Mouse (Mus musculus) E14TG2a.4 (cell line): ENCODE data around the gene Cluh.

Experiments used
- H3K27me3 ChIP-seq: 2 replicates; pipeline ENCODE4 v1.6.1; 2014; ENCODE audit warnings: low read length, control low read depth; ENCODE audit not compliant: insufficient read depth
- H3K36me3 ChIP-seq: 2 replicates; pipeline ENCODE4 v1.6.1; 2014; ENCODE audit warnings: low read length, control low read depth; ENCODE audit not compliant: insufficient read depth
- H3K4me1 ChIP-seq: replicated peaks from 2 replicates; pipeline ENCODE4 v1.6.1; 2014; ENCODE audit warnings: low read depth, low read length, control low read depth
- H3K4me3 ChIP-seq: replicated peaks from 2 replicates; pipeline ENCODE4 v1.5.1; 2014; ENCODE audit warnings: mild to moderate bottlenecking, low read length
- H3K9me3 ChIP-seq: 2 replicates; pipeline ENCODE4 v1.6.1; 2014; ENCODE audit warnings: low read length, control low read depth
- CTCF ChIP-seq: conservative IDR thresholded peaks from 2 replicates; pipeline ENCODE4 v1.5.1; 2014; ENCODE audit warnings: low read length
- NANOG ChIP-seq: IDR thresholded peaks from 2 replicates; pipeline ENCODE4 v1.6.1; 2014; ENCODE audit warnings: borderline replicate concordance, low read length, mixed read lengths
- POU5F1 ChIP-seq: IDR thresholded peaks from 2 replicates; pipeline ENCODE4 v1.6.1; 2014; ENCODE audit warnings: low read length, borderline replicate concordance

The Cluh gene

GRCm38 (mm10) chr11:74637971-74638790, 11.1 kb upstream of the Cluh start:
- H3K4me3 ChIP-seq = peak overlapping the region; percentile 88
- TF ChIP-seq POU5F1 = no peak
- no peak for TF ChIP-seq NANOG
- no peak for TF ChIP-seq CTCF
- H3K4me1 ChIP-seq = peaks cover 28% of the 10 kb centered on the region
- H3K27me3 ChIP-seq = peaks cover 55% of the 10 kb centered on the region
- H3K9me3 ChIP-seq = 0 out of 2 replicates have a peak, but pooled peaks cover 4% of the 10 kb centered on the region
- peaks cover 19% of the 10 kb centered on the region for H3K36me3 ChIP-seq

- Histone ChIP-seq H3K4me1 (peaks cover 28% of the 10 kb centered on the region), H3K4me3 (peak overlapping the region; percentile 88), H3K27me3 (peaks cover 55% of the 10 kb centered on the region), H3K9me3 (0 out of 2 replicates have a peak, but pooled peaks cover 4% of the 10 kb centered on the region), H3K36me3 (peaks cover 19% of the 10 kb centered on the region)
- no peak for TF ChIP-seq POU5F1
- TF ChIP-seq NANOG = no peak
- no peak for TF ChIP-seq CTCF
These were observed 10.4 kb upstream of the Cluh start for GRCm38 (mm10) chr11:74638791-74639411.

GRCm38 (mm10) chr11:74639628-74640027, 9.7 kb upstream of the Cluh start:
- peaks cover 19% of the 10 kb centered on the region for H3K36me3 ChIP-seq
- H3K27me3 ChIP-seq = peaks cover 55% of the 10 kb centered on the region
- TF ChIP-seq NANOG (no peak), POU5F1 (no peak), CTCF (no peak)
- no peak overlapping the region for H3K4me3 ChIP-seq
- peaks cover 28% of the 10 kb centered on the region for H3K4me1 ChIP-seq
- 0 out of 2 replicates have a peak, but pooled peaks cover 4% of the 10 kb centered on the region for H3K9me3 ChIP-seq

- Histone ChIP-seq H3K4me3 (peak overlapping the region; percentile 99; the same call in 1 of the 2 replicates), H3K4me1 (peaks cover 60% of the 10 kb centered on the region), H3K27me3 (no peaks in the 10 kb centered on the region), H3K9me3 (no peaks in the 10 kb centered on the region), H3K36me3 (peaks cover 25% of the 10 kb centered on the region)
- TF ChIP-seq CTCF (no peak), POU5F1 (no peak), NANOG (no peak)
These were observed 1.3 kb upstream of the Cluh start for GRCm38 (mm10) chr11:74647966-74648365.

- Histone ChIP-seq H3K36me3 (peaks cover 32% of the 10 kb centered on the region), H3K27me3 (no peaks in the 10 kb centered on the region), H3K4me1 (peaks cover 67% of the 10 kb centered on the region), H3K9me3 (no peaks in the 10 kb centered on the region), H3K4me3 (peak overlapping the region; percentile 99)
- TF ChIP-seq POU5F1 = no peak
- no peak for TF ChIP-seq NANOG
- no peak for TF ChIP-seq CTCF
These were observed 619 bp upstream of the Cluh start for GRCm38 (mm10) chr11:74648676-74649075.

- peaks cover 44% of the 10 kb centered on the region for H3K36me3 ChIP-seq
- H3K27me3 ChIP-seq = no peaks in the 10 kb centered on the region
- peak overlapping the region; percentile 99 for H3K4me3 ChIP-seq
- peaks cover 79% of the 10 kb centered on the region for H3K4me1 ChIP-seq
- TF ChIP-seq POU5F1 (no peak), CTCF (no peak), NANOG (no peak)
- no peaks in the 10 kb centered on the region for H3K9me3 ChIP-seq
These were observed 604 bp downstream of the Cluh start for GRCm38 (mm10) chr11:74649647-74650551.

- no peaks in the 10 kb centered on the region for H3K9me3 ChIP-seq
- peaks cover 82% of the 10 kb centered on the region for H3K4me1 ChIP-seq
- peak overlapping the region; percentile 99 for H3K4me3 ChIP-seq
- no peaks in the 10 kb centered on the region for H3K27me3 ChIP-seq
- no peak for TF ChIP-seq NANOG
- TF ChIP-seq CTCF = no peak
- TF ChIP-seq POU5F1 = no peak
- peaks cover 51% of the 10 kb centered on the region for H3K36me3 ChIP-seq
These were observed 1.3 kb downstream of the Cluh start for GRCm38 (mm10) chr11:74650576-74651100.

- H3K27me3 ChIP-seq = no peaks in the 10 kb centered on the region
- H3K36me3 ChIP-seq = peaks cover 73% of the 10 kb centered on the region
- TF ChIP-seq CTCF (no peak), POU5F1 (no peak), NANOG (no peak)
- peaks cover 81% of the 10 kb centered on the region for H3K4me1 ChIP-seq
- H3K4me3 ChIP-seq = peak overlapping the region; percentile 99
- no peaks in the 10 kb centered on the region for H3K9me3 ChIP-seq
These were observed 3.5 kb downstream of the Cluh start for GRCm38 (mm10) chr11:74652791-74653191.
